Mouse (Mus musculus) midbrain, embryonic 15.5 days (tissue): ENCODE results near the gene Mrgprb4. TPM values are rescaled to one million over a fixed set of nuclear protein-coding genes. Genes with fewer than 3 reads are reported as not detected.

ENCODE experiments used
- ATAC-seq: fragments of 200-750 bp; cut with Nextera tagmentation; replicated peaks from 2 replicates; pipeline ENCODE4 v1.8.0; 2017; ENCODE audit warnings: moderate TSS enrichment
- H3K27ac ChIP-seq: fragments of 300-500 bp; sonication (generic); 2 replicates; pipeline ENCODE4 v1.5.1; 2015; ENCODE audit warnings: mild to moderate bottlenecking, inconsistent platforms
- H3K27me3 ChIP-seq: fragments of 300-500 bp; sonication (generic); replicated peaks from 2 replicates; pipeline ENCODE4 v1.6.1; 2015; ENCODE audit warnings: inconsistent platforms
- H3K36me3 ChIP-seq: fragments of 300-500 bp; sonication (generic); replicated peaks from 2 replicates; pipeline ENCODE4 v1.6.1; 2015; ENCODE audit warnings: inconsistent platforms
- H3K4me1 ChIP-seq: fragments of 300-500 bp; sonication (generic); 2 replicates; pipeline ENCODE4 v1.6.1; 2015; ENCODE audit warnings: inconsistent platforms
- H3K4me2 ChIP-seq: fragments of 300-500 bp; sonication (generic); 2 replicates; pipeline ENCODE4 v1.6.1; 2015; ENCODE audit warnings: inconsistent platforms, mild to moderate bottlenecking, moderate library complexity
- H3K4me3 ChIP-seq: fragments of 300-500 bp; sonication (generic); 2 replicates; pipeline ENCODE4 v1.5.1; 2015; ENCODE audit warnings: mild to moderate bottlenecking, inconsistent platforms
- H3K9ac ChIP-seq: fragments of 300-500 bp; sonication (generic); 2 replicates; pipeline ENCODE4 v1.6.1; 2015; ENCODE audit warnings: mild to moderate bottlenecking, inconsistent platforms
- H3K9me3 ChIP-seq: fragments of 300-500 bp; sonication (generic); 2 replicates; pipeline ENCODE4 v1.6.1; 2016; ENCODE audit warnings: inconsistent platforms
- WGBS: fragments of 180-500 bp; shearing (Covaris S2); methylation state at CpG from one replicate; pipeline ENCODE4 v1.1.7; 2015; ENCODE audit warnings: mixed read lengths; 5-methylcytosine and 5-hydroxymethylcytosine counted together
- polyA plus RNA-seq: library from polyadenylated mRNA; unstranded; fragments of >200 nt; fragmentation: Nextera tagmentation; extraction: Ambion mirVana; gene quantifications from 2 replicates; pipeline ENCODE4 v1.2.1, GENCODE M21; 2015

Gene Mrgprb4
- polyA plus RNA-seq = not detected in 2 replicates

DNA sequence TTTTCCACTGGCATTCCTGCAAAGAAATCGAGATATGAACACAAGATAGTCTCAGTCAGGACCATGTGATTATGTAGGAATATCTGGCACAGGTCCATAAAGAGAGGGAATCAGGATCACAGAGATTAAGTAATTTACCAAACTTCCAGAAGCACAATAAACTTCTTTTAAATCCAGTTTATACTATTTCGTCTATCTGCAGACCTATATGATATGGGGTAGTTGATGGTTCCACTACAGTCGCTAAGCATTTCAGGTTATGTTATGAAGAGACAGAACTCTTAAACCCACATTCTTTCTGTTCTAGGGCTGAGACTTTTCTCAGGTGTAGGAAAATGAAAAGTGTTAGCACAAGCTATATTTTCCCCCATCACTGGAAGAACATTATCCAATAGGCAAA lies at the start of gene Mrgprb4:
TSS of gene Mrgprb4 (minus strand) at position 101 of the 400 bp plus-strand sequence.
- Histone ChIP-seq H3K9me3 (no peaks in the 10 kb centered on the region), H3K27me3 (no peaks in the 10 kb centered on the region), H3K27ac (no peak within 1 kb of the TSS), H3K9ac (no peak within 1 kb of the TSS), H3K4me2 (no peak within 1 kb of the TSS), H3K4me3 (no peak within 1 kb of the TSS), H3K4me1 (no peaks in the 10 kb centered on the region), H3K36me3 (no peaks in the 10 kb centered on the region)
- ATAC-seq = no peak
- WGBS = 89% methylated on average over 3 of the region's 3 CpGs

DNA sequence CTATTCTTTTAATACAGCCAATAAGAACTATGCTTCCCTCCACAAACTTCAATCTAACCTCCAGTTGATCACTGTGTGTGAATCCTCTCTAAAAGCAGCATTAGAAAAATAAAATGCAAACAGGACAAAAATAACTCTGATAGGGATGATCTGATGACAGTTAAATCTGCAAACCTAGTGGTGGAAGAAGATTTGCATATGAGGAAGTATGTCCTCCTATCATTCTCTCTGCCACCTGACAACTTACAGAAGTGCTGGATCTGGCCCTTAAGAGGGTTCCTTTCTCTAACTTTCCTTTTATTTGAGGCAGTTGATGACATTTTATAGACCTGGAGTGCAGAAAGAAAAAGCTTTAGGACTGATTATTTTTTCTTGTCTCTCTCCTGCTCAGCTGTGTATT lies 27.0 kb upstream of the Mrgprb4 start:
- Histone ChIP-seq H3K9me3 (peaks cover 2% of the 10 kb centered on the region), H3K27me3 (no peaks in the 10 kb centered on the region), H3K4me2 (no peak overlapping the region), H3K9ac (no peak overlapping the region), H3K4me1 (no peaks in the 10 kb centered on the region), H3K36me3 (no peaks in the 10 kb centered on the region), H3K27ac (no peak overlapping the region), H3K4me3 (no peak overlapping the region)
- ATAC-seq = no peak

DNA sequence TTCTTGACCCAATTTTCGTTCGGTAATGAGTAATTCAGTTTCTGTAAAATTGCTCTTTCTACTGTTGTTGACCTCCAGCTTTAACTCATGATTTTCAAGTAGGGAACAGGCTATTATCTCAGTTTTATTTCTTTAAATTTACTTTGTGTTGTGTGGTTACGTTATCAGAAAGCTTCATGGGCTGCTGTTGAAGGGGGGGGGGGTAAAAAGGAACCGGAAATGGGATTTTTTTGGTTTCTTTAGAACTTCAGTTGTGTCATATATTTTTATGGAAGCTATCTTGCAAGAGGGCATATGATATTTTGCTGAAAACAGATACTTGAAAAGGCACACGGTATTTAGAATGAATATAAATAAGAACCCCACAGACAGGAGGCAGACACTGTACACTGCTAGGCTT lies 26.0 kb upstream of the Mrgprb4 start:
- H3K4me1 ChIP-seq = no peaks in the 10 kb centered on the region
- WGBS = 82% methylated on average over 5 of the region's 5 CpGs
- no peak overlapping the region for H3K9ac ChIP-seq
- H3K9me3 ChIP-seq = peaks cover 5% of the 10 kb centered on the region
- H3K4me2 ChIP-seq = no peak overlapping the region
- no peak for ATAC-seq
- no peaks in the 10 kb centered on the region for H3K27me3 ChIP-seq
- H3K4me3 ChIP-seq = no peak overlapping the region
- H3K36me3 ChIP-seq = no peaks in the 10 kb centered on the region
- H3K27ac ChIP-seq = no peak overlapping the region

DNA sequence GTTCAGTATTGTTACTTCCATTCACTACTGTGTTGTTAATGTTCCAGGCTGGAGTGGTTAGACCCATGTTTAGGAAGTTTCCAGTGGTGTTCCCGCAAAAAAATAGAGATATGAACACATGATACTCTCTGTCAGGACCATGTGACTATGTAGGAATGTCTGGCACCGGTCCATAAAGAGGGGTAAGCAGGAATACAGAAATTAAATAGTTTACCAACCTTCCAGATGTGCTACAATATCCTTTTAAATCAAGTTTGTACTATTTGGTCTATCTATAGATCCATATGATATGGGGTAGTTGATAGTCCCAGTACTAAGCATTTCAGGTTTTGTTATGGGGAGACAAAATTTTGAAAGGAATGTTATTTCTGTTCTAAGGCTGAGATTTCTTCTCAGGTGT lies 30.2 kb downstream of the Mrgprb4 start, which contains the start of gene Mrgprb5:
TSS of gene Mrgprb5 (minus strand) at position 101 of the 400 bp plus-strand sequence.
- H3K27ac ChIP-seq = no peak within 1 kb of the TSS
- ATAC-seq = no peak
- WGBS = 82% methylated on average over 2 of the region's 2 CpGs
- no peaks in the 10 kb centered on the region for H3K4me1 ChIP-seq
- no peak within 1 kb of the TSS for H3K4me3 ChIP-seq
- no peak within 1 kb of the TSS for H3K9ac ChIP-seq
- no peaks in the 10 kb centered on the region for H3K9me3 ChIP-seq
- no peaks in the 10 kb centered on the region for H3K27me3 ChIP-seq
- no peaks in the 10 kb centered on the region for H3K36me3 ChIP-seq
- no peak within 1 kb of the TSS for H3K4me2 ChIP-seq

DNA sequence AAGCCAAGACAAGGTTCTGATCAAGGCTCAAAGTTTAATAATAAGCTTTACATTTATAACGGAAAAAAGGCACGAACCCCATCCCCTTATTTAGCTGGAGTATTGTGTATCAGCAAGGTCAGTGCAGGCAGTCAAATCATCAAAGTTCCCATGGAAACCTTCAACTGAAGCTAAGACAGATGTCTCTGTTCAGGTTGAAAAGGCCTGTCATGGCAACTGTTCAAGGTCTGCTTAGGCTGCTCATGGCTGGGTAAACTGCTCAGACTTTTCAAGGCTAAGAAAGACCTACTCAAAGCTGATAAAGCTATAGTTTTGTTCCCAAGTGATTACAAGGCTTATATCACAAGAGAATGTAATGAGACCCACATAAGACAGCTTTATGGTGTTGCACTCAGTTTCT lies 31.6 kb downstream of the Mrgprb4 start:
- H3K9me3 ChIP-seq = no peaks in the 10 kb centered on the region
- no peaks in the 10 kb centered on the region for H3K36me3 ChIP-seq
- H3K27me3 ChIP-seq = no peaks in the 10 kb centered on the region
- no peak overlapping the region for H3K4me3 ChIP-seq
- no peak overlapping the region for H3K9ac ChIP-seq
- no peak overlapping the region for H3K27ac ChIP-seq
- WGBS = 48% methylated on average over 2 of the region's 2 CpGs
- no peak overlapping the region for H3K4me2 ChIP-seq
- no peak for ATAC-seq
- no peaks in the 10 kb centered on the region for H3K4me1 ChIP-seq

Other genes with a start within 250 kb of the Mrgprb4 start
- gene Mrgpra4, start 217.2 kb downstream of the Mrgprb4 start, polyA plus RNA-seq = not detected in 2 replicates
- gene Mrgprx1, start 171.7 kb downstream of the Mrgprb4 start, polyA plus RNA-seq = not detected in 2 replicates
- gene Mrgprb5, start 30.3 kb downstream of the Mrgprb4 start, polyA plus RNA-seq = not detected in 2 replicates
- gene Mrgprb8, start 189.2 kb upstream of the Mrgprb4 start, polyA plus RNA-seq = not detected in 2 replicates